Mouse (Mus musculus): Measurements from ENCODE around the gene Lekr1.

GRCm38 (mm10) chr3:65658721-65659619 lies 7.1 kb upstream of the Lekr1 start:
- no peak for TF ChIP-seq POLR2A (IDR thresholded peaks at IDR 0.05; ENCODE audit: borderline replicate concordance, extremely low read depth, insufficient read depth, insufficient read length, poor library complexity, severe bottlenecking)
- no peak for TF ChIP-seq CTCF (IDR thresholded peaks at IDR 0.05; ENCODE audit: borderline replicate concordance, extremely low read depth, insufficient read depth, insufficient read length)
